In genomic region chr2:161944689-161945088, GRCm38 (mm10) we compare ENCODE assay signal across 16 mouse cellular contexts.
"Had no signal": no experiment of that assay in that cellular context is flagged by ENCODE, and none has a peak within 500 bp of the region (broad histone marks: within the 10 kb centered on the region; RNA-seq: fewer than 3 reads in every experiment).

No protein-coding gene starts in this region.

- H3K4me3 ChIP-seq: left cerebral cortex, adult 2 months; midbrain, embryonic 12.5 days; midbrain, embryonic 15.5 days; neural tube, embryonic 12.5 days; neural tube, embryonic 15.5 days had no signal

- H3K9ac ChIP-seq: lung, embryonic 14.5 days; midbrain, embryonic 12.5 days; midbrain, embryonic 15.5 days; neural tube, embryonic 12.5 days; neural tube, embryonic 15.5 days had no signal

- H3K9me3 ChIP-seq: midbrain, embryonic 12.5 days; midbrain, embryonic 15.5 days; neural tube, embryonic 12.5 days; neural tube, embryonic 15.5 days had no signal

- ATAC-seq: intestine, postnatal 0 days; lung, postnatal 0 days; midbrain, embryonic 15.5 days had no signal

- DNase-seq: kidney, adult 2 months; kidney, postnatal 25 days; layer of hippocampus, postnatal 36 days; lung, embryonic 14.5 days; retina, postnatal 1 day; thymus, adult 18-20 months; thymus, postnatal 36 days had no signal

- H3K27me3 ChIP-seq: midbrain, embryonic 12.5 days; midbrain, embryonic 15.5 days; neural tube, embryonic 12.5 days; neural tube, embryonic 15.5 days had no signal

- H3K4me2 ChIP-seq: lung, embryonic 14.5 days; midbrain, embryonic 12.5 days; midbrain, embryonic 15.5 days; neural tube, embryonic 12.5 days; neural tube, embryonic 15.5 days had no signal

- H3K27ac ChIP-seq: kidney, postnatal 0 days; left cerebral cortex, adult 2 months; macrophage; midbrain, embryonic 12.5 days; midbrain, embryonic 15.5 days; neural tube, embryonic 12.5 days; neural tube, embryonic 15.5 days had no signal

- H3K36me3 ChIP-seq: midbrain, embryonic 12.5 days; midbrain, embryonic 15.5 days; neural tube, embryonic 12.5 days; neural tube, embryonic 15.5 days had no signal

- H3K4me1 ChIP-seq: midbrain, embryonic 12.5 days; midbrain, embryonic 15.5 days; neural tube, embryonic 12.5 days; neural tube, embryonic 15.5 days had no signal
